Mouse (Mus musculus) thymus, postnatal 4 days (tissue): ENCODE measurements at regions not wholly inside any gene's neighbourhood (a gene's known extent, or its start where the extent isn't known, plus 50 kb on each side); places are given as distances from the start of the nearest gene placed in this dataset.

Source experiments
- DNase-seq: peaks from one replicate; pipeline ENCODE4 v3.0.0; 2021

DNA sequence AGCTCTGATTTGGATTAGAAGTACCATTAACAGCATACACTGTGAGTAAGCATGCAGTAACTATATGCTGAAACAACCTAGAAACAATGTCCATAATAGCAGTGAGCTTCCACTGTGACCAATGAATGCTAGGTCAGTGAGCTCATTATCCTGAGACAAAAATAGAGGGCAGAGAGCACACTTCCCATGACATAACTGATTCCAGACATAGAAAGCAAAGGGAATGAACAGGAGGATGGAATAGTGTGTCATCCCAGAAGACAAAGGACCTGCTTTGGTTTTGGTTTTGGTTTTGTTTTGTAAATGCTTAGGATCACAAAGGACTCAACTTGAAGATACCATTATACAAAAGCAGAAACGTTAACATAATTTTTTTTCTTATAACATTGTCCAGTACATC is 150.8 kb upstream of the Nr3c2 start:
- no peak for DNase-seq

DNA sequence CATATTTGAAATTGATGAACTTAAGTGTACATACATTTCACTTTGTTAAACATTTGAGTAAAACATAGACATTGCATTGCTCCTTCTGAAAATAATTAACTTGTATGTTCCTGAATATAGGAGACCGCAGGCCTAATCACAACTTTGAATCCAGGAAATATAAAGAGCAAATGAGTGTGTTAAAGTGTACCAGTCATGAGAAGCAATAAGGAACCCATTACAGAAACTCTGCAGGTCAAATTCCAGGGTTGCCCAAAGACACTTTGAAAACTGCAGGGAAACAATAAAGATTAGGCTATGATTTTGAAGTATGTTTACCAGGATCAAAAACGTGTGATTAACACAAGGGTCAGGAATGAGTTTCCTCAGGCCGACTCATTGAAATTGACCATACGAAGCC is 149.0 kb upstream of the Nr3c2 start:
- no peak for DNase-seq

DNA sequence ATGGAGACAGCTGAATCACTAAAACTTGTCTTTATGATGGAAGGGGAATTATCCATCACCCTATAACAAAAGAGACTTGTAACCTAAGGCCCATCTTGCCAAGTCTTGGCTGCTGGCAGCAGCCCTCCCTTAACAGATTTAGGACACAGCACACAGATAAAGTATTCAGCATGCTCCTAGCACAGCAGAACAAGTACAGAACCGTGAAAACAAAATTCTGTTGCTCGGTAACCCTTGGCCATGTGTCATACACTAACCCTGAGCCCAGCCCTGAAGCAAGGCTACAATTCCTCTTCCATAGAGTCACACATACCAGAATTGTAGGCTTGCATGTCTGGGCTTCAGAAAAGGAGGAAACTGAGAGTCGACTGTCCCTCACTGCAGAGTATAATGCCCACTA is 145.1 kb upstream of the Nr3c2 start:
- DNase-seq: no peak

DNA sequence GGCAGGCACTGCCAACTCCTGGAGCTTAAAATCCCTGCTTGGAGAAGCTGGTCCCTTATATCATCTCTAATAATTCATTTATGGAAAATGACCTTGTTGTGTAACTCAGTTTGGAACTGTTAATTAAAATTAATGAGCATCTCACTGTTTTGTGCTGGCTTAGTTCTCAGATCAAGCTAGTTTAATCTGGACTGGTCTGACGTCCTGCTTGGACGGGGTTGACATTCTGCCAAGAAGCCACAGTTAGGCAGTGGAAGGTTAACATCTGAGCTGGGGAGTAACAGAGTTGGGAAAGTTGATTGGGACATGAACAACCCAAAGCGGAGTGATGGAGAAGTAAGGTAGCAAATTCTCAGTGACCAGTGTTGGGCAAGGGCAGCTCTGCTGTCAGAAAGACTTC is 135.0 kb upstream of the Nr3c2 start:
- no peak for DNase-seq

DNA sequence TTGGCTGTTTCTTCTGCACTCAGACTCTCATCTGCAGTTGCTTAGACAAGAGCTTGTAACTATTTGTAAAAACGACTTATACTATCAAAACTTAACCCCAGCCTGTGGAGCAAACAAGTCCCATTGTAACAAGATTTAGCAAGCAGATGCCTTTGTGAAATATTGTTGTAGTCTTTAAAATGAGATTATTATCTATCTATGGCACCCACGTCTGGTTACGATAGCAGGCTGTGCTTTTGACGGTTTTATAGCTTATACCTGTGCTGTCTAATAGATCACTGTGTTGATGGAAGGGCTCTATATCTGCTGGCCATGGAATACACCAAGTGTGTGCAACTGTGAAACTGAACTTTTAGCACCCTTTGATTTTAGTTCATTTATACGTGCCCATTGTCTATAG is 130.9 kb upstream of the Nr3c2 start:
- no peak for DNase-seq

DNA sequence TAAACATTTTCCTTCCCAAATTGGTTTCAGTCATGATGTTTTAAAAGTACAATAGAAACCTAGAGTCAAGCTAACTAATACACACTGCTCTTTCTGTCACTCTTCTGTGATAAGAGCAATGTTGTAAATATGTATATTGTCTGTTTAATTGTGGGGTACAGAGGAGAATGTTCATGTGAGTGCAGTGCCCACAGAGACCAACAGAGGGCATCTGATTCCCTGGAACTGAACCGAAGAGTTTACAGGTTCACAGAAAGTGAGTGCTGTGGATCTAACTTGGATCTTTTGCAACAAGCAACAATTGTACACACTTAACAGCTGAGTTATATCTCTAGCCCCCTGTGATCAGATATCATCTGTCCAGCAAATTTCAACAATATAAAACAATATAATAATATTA is 111.5 kb upstream of the Nr3c2 start:
- DNase-seq: peak; percentile 36

DNA sequence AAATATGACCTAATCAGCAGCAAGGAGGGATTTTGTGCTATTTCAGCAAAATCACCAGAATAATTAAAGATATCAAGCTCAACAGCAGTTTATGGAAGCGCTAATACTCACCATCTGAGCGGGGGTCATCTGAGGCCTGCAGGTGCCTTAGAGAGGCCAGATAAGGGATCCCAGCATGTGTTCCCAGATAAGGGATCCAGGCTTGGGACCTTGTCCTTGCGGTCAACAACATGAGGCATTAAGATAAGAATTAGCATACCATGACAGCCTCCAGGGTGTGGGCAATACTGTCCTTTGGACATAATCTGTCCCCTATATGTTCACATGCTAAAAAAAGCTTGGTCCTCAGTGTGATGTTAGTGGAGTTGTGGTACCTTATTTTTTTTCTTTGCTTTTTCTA is 105.4 kb upstream of the Nr3c2 start:
- DNase-seq: no peak

DNA sequence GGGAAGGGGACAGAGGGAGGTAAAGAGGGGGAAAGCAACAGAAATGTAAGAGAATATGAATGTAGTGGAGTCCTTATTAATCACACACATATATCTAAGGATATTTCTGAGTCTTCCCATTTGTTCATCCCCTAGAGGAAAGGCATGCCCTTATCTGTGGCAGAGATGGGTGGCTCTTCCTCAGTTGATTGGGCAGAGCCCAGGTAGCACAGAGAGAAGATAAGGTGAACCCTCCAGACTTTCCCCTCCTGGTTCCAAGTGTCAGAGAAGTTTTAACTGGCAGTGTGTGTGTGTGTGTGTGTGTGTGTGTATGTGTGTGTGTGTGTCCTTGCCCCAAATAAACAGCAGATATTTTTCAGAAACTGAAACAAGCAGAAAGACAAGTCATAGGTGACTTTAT is 99.2 kb upstream of the Nr3c2 start:
- no peak for DNase-seq

DNA sequence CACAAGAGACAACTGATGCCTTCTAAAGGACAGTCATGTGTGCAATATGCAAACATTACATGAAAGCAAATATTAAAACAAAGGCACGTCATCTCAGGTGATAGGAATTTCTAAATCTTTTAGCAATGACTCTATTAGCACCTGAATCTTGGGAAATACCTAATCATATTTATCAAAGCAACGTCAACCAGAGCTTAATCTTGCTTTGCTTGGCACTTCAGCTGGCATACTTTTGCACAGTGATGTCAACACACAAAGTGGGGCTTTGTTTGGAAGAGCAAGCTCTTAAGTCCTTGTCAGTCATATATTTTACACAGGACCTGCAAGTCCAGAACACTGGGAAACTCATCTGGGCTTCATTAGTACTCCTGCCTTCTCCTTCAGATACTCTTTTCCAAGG is 75.8 kb upstream of the Nr3c2 start:
- no peak for DNase-seq
